Comparison of ENCODE assay signal across 10 mouse cellular contexts in genomic region chr4:126751556-126752023, GRCm38 (mm10). TPM values are rescaled to one million over a fixed set of nuclear protein-coding genes. Genes with fewer than 3 reads are reported as not detected.
A peak's percentile ranks its signal among the peaks of the same experiment; 100 is the strongest.
DNase-seq lines count a peak whose midpoint lies in the region; ATAC-seq and TF ChIP-seq lines count a peak whose summit lies in the region.
"Had no signal": no experiment of that assay in that cellular context is flagged by ENCODE, and none has a peak within 500 bp of the region (broad histone marks: within the 10 kb centered on the region; RNA-seq: fewer than 3 reads in every experiment).

No protein-coding gene starts in this region.

- peak overlapping the region; percentile 72 for H3K4me3 ChIP-seq in layer of hippocampus, adult 2 months
- H3K4me3 ChIP-seq in embryonic facial prominence, embryonic 14.5 days (ENCODE audit: low read depth, low read length): peak overlapping the region; percentile 92
- H3K4me3 ChIP-seq in hindbrain, embryonic 13.5 days: peak overlapping the region; percentile 69
- peak overlapping the region; percentile 63 for H3K4me3 ChIP-seq in midbrain, embryonic 14.5 days (replicated peaks; ENCODE audit: low read depth, low read length)

- peak; percentile 61 to 65 for DNase-seq in layer of hippocampus, adult 2 months (ENCODE audit: low spot score in 2 of 2)
- DNase-seq in layer of hippocampus, postnatal 25 days (ENCODE audit: extremely low spot score in 1 of 2, low spot score in 1 of 2): no peak
- no peak for DNase-seq in embryonic facial prominence, embryonic 14.5 days (ENCODE audit: low spot score)
- no peak for DNase-seq in midbrain, embryonic 14.5 days
- no peak for DNase-seq in c-Kit-positive CD71-positive TER-119-positive erythroid progenitor cells, embryonic 14.5 days (ENCODE audit: low spot score)
- DNase-seq in spleen, adult 12 weeks (ENCODE audit: low spot score): no peak
- DNase-seq in urinary bladder, postnatal 10 days (ENCODE audit: low spot score): no peak

- H3K27ac ChIP-seq in layer of hippocampus, adult 2 months: peak overlapping the region; percentile 97
- H3K27ac ChIP-seq in embryonic facial prominence, embryonic 14.5 days (replicated peaks; ENCODE audit: low read depth, low read length): no peak overlapping the region
- no peak overlapping the region; the same call in 1 of the 2 replicates for H3K27ac ChIP-seq in hindbrain, embryonic 13.5 days
- no peak overlapping the region for H3K27ac ChIP-seq in midbrain, embryonic 14.5 days (replicated peaks; ENCODE audit: low read depth, low read length)
- H3K27ac ChIP-seq: macrophage had no signal

- H3K36me3 ChIP-seq in embryonic facial prominence, embryonic 14.5 days (ENCODE audit: control insufficient read depth, insufficient read depth, low read length): peaks cover 32% of the 10 kb centered on the region
- peaks cover 37% of the 10 kb centered on the region for H3K36me3 ChIP-seq in hindbrain, embryonic 13.5 days
- peaks cover 37% of the 10 kb centered on the region for H3K36me3 ChIP-seq in midbrain, embryonic 14.5 days (ENCODE audit: control insufficient read depth, insufficient read depth, low read length)

- H3K9me3 ChIP-seq in embryonic facial prominence, embryonic 14.5 days (ENCODE audit: control insufficient read depth, low read length): no peaks in the 10 kb centered on the region
- H3K9me3 ChIP-seq in hindbrain, embryonic 13.5 days: no peaks in the 10 kb centered on the region
- H3K9me3 ChIP-seq in midbrain, embryonic 14.5 days (ENCODE audit: control insufficient read depth, low read length): no peaks in the 10 kb centered on the region

- H3K4me1 ChIP-seq in embryonic facial prominence, embryonic 14.5 days (ENCODE audit: control insufficient read depth, insufficient read depth, low read length): peaks cover 28% of the 10 kb centered on the region
- H3K4me1 ChIP-seq in hindbrain, embryonic 13.5 days (replicated peaks): peaks cover 65% of the 10 kb centered on the region
- peaks cover 45% of the 10 kb centered on the region for H3K4me1 ChIP-seq in midbrain, embryonic 14.5 days (ENCODE audit: control insufficient read depth, insufficient read depth, low read length)

- no peaks in the 10 kb centered on the region for H3K27me3 ChIP-seq in embryonic facial prominence, embryonic 14.5 days (replicated peaks; ENCODE audit: control insufficient read depth, insufficient read depth, low read length)
- H3K27me3 ChIP-seq in hindbrain, embryonic 13.5 days: no peaks in the 10 kb centered on the region
- H3K27me3 ChIP-seq in midbrain, embryonic 14.5 days (ENCODE audit: control insufficient read depth, insufficient read depth, low read length): no peaks in the 10 kb centered on the region

- peak overlapping the region; percentile 99 for H3K4me2 ChIP-seq in embryonic facial prominence, embryonic 14.5 days (ENCODE audit: low read depth, low read length)
- H3K4me2 ChIP-seq in hindbrain, embryonic 13.5 days: peak overlapping the region; percentile 97
- peak overlapping the region; percentile 84 for H3K4me2 ChIP-seq in midbrain, embryonic 14.5 days (ENCODE audit: low read length)

- no peak for ATAC-seq in embryonic facial prominence, embryonic 14.5 days (ENCODE audit: low read depth)
- no peak for ATAC-seq in hindbrain, embryonic 13.5 days (ENCODE audit: low FRiP score)
- no peak for ATAC-seq in midbrain, embryonic 14.5 days (ENCODE audit: low FRiP score, low TSS enrichment)

- no peak for TF ChIP-seq CTCF in layer of hippocampus, adult 2 months (conservative IDR thresholded peaks at IDR 0.05)

- H3K9ac ChIP-seq in embryonic facial prominence, embryonic 14.5 days (ENCODE audit: low read depth, low read length): peak overlapping the region; percentile 85
- H3K9ac ChIP-seq in hindbrain, embryonic 13.5 days: peak overlapping the region; percentile 90
- peak overlapping the region; percentile 84 for H3K9ac ChIP-seq in midbrain, embryonic 14.5 days (replicated peaks; ENCODE audit: low read length)

- WGBS in embryonic facial prominence, embryonic 14.5 days: 58% methylated on average over 10 of the region's 10 CpGs
- 54% methylated on average over 10 of the region's 10 CpGs for WGBS in hindbrain, embryonic 13.5 days
- 41% methylated on average over 10 of the region's 10 CpGs for whole genome bisulfite sequencing in midbrain, embryonic 14.5 days

RNA-seq across cellular contexts. Expression of gene Ncdn, which starts 1.6 kb away (rescaled TPM):
- total RNA-seq in layer of hippocampus, adult 2 months (2021): 1,000 to 10,000 TPM; 1,998 to 2,007 TPM
- total RNA-seq in layer of hippocampus, postnatal 25 days (2021): 1,000 to 10,000 TPM; 1,823 to 1,918 TPM
- 28.4 and 31.1 TPM in 2 replicates for polyA plus RNA-seq in embryonic facial prominence, embryonic 14.5 days (2014; fragmentation: Nextera tagmentation; extraction: Ambion mirVana)
- polyA plus RNA-seq in hindbrain, embryonic 13.5 days (2015; fragmentation: Nextera tagmentation; extraction: Ambion mirVana): 83.8 and 90.2 TPM in 2 replicates
- 88.9 and 91.8 TPM in 2 replicates for polyA plus RNA-seq in midbrain, embryonic 14.5 days (2014; fragmentation: Nextera tagmentation; extraction: Ambion mirVana)

RNA-seq across cellular contexts. Expression of gene AU040320, which starts 1.8 kb away (rescaled TPM):
- total RNA-seq in layer of hippocampus, adult 2 months (2021): 10 to 100 TPM; 68.7 to 72.4 TPM
- total RNA-seq in layer of hippocampus, postnatal 25 days (2021): 10 to 100 TPM; 64.7 to 66.9 TPM
- 18.8 and 20.8 TPM in 2 replicates for polyA plus RNA-seq in embryonic facial prominence, embryonic 14.5 days (2014; fragmentation: Nextera tagmentation; extraction: Ambion mirVana)
- 40.0 and 40.3 TPM in 2 replicates for polyA plus RNA-seq in hindbrain, embryonic 13.5 days (2015; fragmentation: Nextera tagmentation; extraction: Ambion mirVana)
- polyA plus RNA-seq in midbrain, embryonic 14.5 days (2014; fragmentation: Nextera tagmentation; extraction: Ambion mirVana): 35.8 and 38.9 TPM in 2 replicates

RNA-seq across cellular contexts. Expression of gene Tfap2e, which starts 15.6 kb away (rescaled TPM):
- under 1 TPM in 1 of 2 experiments, not detected in 1; 0.18 TPM for total RNA-seq in layer of hippocampus, adult 2 months (2021)
- total RNA-seq in layer of hippocampus, postnatal 25 days (2021): not detected
- 0.22 and 0.78 TPM in 2 replicates for polyA plus RNA-seq in embryonic facial prominence, embryonic 14.5 days (2014; fragmentation: Nextera tagmentation; extraction: Ambion mirVana)
- polyA plus RNA-seq in hindbrain, embryonic 13.5 days (2015; fragmentation: Nextera tagmentation; extraction: Ambion mirVana): 0.38 and 0.54 TPM in 2 replicates
- 0.97 and 2.0 TPM in 2 replicates for polyA plus RNA-seq in midbrain, embryonic 14.5 days (2014; fragmentation: Nextera tagmentation; extraction: Ambion mirVana)
- total RNA-seq: gastrocnemius, adult 8-10 months had no signal
- polyA plus RNA-seq: macrophage had no signal

Comparison
In these comparisons a context has a peak if more than half of its experiments do, and no peak if none do; other contexts are left out.
1. DNase-seq: peak in layer of hippocampus, adult 2 months (2 of 2); none in layer of hippocampus, postnatal 25 days (0 of 2), embryonic facial prominence, embryonic 14.5 days (single experiment), midbrain, embryonic 14.5 days (single experiment), c-Kit-positive CD71-positive TER-119-positive erythroid progenitor cells, embryonic 14.5 days (single experiment), spleen, adult 12 weeks (single experiment) and urinary bladder, postnatal 10 days (single experiment).
2. Peak in every context shown above with its lines, with median percentiles within 50 percentile points of each other: H3K4me3 ChIP-seq, H3K4me2 ChIP-seq and H3K9ac ChIP-seq.